Mouse (Mus musculus): Measurements from ENCODE around the gene Stx6.

DNA sequence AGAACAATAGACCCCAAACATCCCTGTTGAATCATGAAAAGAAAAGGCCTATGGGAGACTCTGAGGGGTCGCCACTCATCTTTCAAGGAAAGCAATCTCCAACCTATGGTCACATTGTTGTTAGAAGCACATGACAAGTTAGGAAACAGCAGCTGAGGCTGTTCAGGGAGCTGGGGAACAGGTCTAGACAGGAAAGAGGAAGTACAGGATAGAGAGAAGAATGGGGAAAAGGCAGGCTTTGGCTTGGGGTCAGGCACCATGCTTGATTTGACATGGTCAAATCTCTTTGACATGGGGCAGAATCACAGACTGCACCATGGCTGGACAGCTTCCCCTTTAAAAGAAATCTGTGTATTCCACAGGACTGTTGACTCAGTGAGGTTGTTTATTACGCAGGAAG lies 11.3 kb upstream of the Stx6 start:
- no peak for TF ChIP-seq CTCF (IDR thresholded peaks at IDR 0.05; ENCODE audit: low read depth, low read length)
- TF ChIP-seq POLR2A (IDR thresholded peaks at IDR 0.05; ENCODE audit: extremely low read depth, insufficient read depth, low read length): no peak
